Mouse (Mus musculus) gastrocnemius, postnatal 25 days (tissue): ENCODE data around the gene Osgin1. TPM values are rescaled to one million over a fixed set of nuclear protein-coding genes. Genes with fewer than 3 reads are reported as not detected.

Experiments used
- DNase-seq: peaks from one replicate; pipeline ENCODE4 v3.0.0; 2022
- long read RNA-seq, 2 experiments: library from polyadenylated mRNA; stranded (forward); transcript quantifications; one replicate each; pipeline ENCODE4 v2.0.0; 2021
- total RNA-seq, 2 experiments: library from RNA; stranded (reverse); gene quantifications; 1 replicate in 1 of 2; 2 replicates in 1 of 2; pipeline ENCODE4 v1.2.3; 2021

The Osgin1 gene
- 10 to 100 TPM in 1 of 2 experiments, 1 to 10 TPM in 1; 9.9 to 14.8 TPM for total RNA-seq
- long read RNA-seq, experiment 1, partial matches to known transcripts, result 0 of 62 reads
- long read RNA-seq, experiment 1, other reads (novel, unspliced or antisense), result 58 of 62 reads
- long read RNA-seq, experiment 2, transcript Osgin1-206 (6 exons, 2,005 nt), result major isoform, 6 of 34 reads
- long read RNA-seq, experiment 2, partial matches to known transcripts, result 2 of 34 reads
- long read RNA-seq, experiment 2, other reads (novel, unspliced or antisense), result 26 of 34 reads

- no peak for DNase-seq
These were observed at the start of gene Osgin1 for GRCm38 (mm10) chr8:119433582-119434174. TSS of gene Osgin1 (plus strand) at chr8:119434124.

- DNase-seq, result no peak
These were observed 49.4 kb upstream of the Osgin1 start for GRCm38 (mm10) chr8:119384478-119384877.

GRCm38 (mm10) chr8:119385854-119386253 lies 48.1 kb upstream of the Osgin1 start:
- no peak for DNase-seq

GRCm38 (mm10) chr8:119386988-119387387 lies 46.9 kb upstream of the Osgin1 start:
- DNase-seq, result no peak

- DNase-seq, result no peak
These were observed 39.8 kb upstream of the Osgin1 start for GRCm38 (mm10) chr8:119394097-119394496.

GRCm38 (mm10) chr8:119394524-119395026 lies 39.3 kb upstream of the Osgin1 start, which contains the start of gene Mlycd:
TSS of gene Mlycd (plus strand) at chr8:119394878.
- peak; percentile 97 for DNase-seq

- DNase-seq, result no peak
These were observed 38.6 kb upstream of the Osgin1 start for GRCm38 (mm10) chr8:119395072-119395950.

- DNase-seq, result no peak
These were observed 35.4 kb upstream of the Osgin1 start for GRCm38 (mm10) chr8:119398558-119398957.

- peak; percentile 56 for DNase-seq
These were observed 34.7 kb upstream of the Osgin1 start for GRCm38 (mm10) chr8:119399255-119399654.

GRCm38 (mm10) chr8:119400122-119400671 lies 33.7 kb upstream of the Osgin1 start:
- DNase-seq, result no peak

- DNase-seq, result no peak
These were observed 33.0 kb upstream of the Osgin1 start for GRCm38 (mm10) chr8:119400904-119401303.

- DNase-seq, result no peak
These were observed 30.0 kb upstream of the Osgin1 start for GRCm38 (mm10) chr8:119403912-119404311.

GRCm38 (mm10) chr8:119404648-119405047 lies 29.3 kb upstream of the Osgin1 start:
- DNase-seq, result no peak

- no peak for DNase-seq
These were observed 25.6 kb upstream of the Osgin1 start for GRCm38 (mm10) chr8:119408311-119408710.

- DNase-seq, result no peak
These were observed 21.7 kb upstream of the Osgin1 start for GRCm38 (mm10) chr8:119412037-119412734.

- DNase-seq, result peak; percentile 44
These were observed 21.0 kb upstream of the Osgin1 start for GRCm38 (mm10) chr8:119412735-119413498.

GRCm38 (mm10) chr8:119413605-119414004 lies 20.3 kb upstream of the Osgin1 start:
- DNase-seq, result no peak

GRCm38 (mm10) chr8:119420318-119420717 lies 13.6 kb upstream of the Osgin1 start:
- no peak for DNase-seq

- no peak for DNase-seq
These were observed 12.3 kb upstream of the Osgin1 start for GRCm38 (mm10) chr8:119421603-119422122.

- peak; percentile 42 for DNase-seq
These were observed 11.7 kb upstream of the Osgin1 start for GRCm38 (mm10) chr8:119422123-119422711.
